ENCODE assay signal across 9 mouse cellular contexts in the genomic region with DNA sequence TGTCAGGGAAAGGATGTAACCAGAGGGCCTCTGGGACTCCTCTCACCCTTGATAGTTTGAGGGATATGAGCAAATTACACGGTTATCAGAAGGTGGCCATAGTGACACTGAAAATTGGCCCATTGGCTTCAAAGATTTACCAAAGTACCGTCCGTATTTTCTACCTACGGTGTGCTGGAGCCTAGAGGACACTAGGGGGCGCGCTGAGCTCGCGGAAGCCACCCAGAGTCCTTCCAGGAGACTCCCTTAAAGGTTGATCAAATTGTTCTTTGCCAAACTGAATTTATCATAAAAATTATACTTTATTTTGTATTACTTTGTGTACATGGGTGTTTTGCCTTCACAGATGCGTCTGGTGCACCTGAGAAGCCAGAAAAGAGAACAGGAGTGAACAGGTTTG. TPM values are rescaled to one million over a fixed set of nuclear protein-coding genes. Genes with fewer than 3 reads are reported as not detected.
A peak's percentile ranks its signal among the peaks of the same experiment; 100 is the strongest.
DNase-seq lines count a peak whose midpoint lies in the region; ATAC-seq and TF ChIP-seq lines count a peak whose summit lies in the region.
"Had no signal": no experiment of that assay in that cellular context is flagged by ENCODE, and none has a peak within 500 bp of the region (broad histone marks: within the 10 kb centered on the region; RNA-seq: fewer than 3 reads in every experiment).

No protein-coding gene starts in this region.

- H3K27ac ChIP-seq in heart, postnatal 0 days (ENCODE audit: low read depth): no peak overlapping the region
- H3K27ac ChIP-seq in hindbrain, embryonic 16.5 days (ENCODE audit: low read depth, low read length): no peak overlapping the region
- H3K27ac ChIP-seq: embryonic facial prominence, embryonic 13.5 days had no signal

- WGBS in heart, postnatal 0 days: 1% methylated on average over 9 of the region's 9 CpGs
- under 1% methylated on average over 9 of the region's 9 CpGs for WGBS in hindbrain, embryonic 16.5 days

- DNase-seq in heart, postnatal 0 days (ENCODE audit: low spot score): peak; percentile 55
- no peak for DNase-seq in heart, adult 11 months
- peak; percentile 86 for DNase-seq in NIH3T3 (ENCODE audit: low read depth)
- DNase-seq in left cerebral cortex, postnatal 10 days (ENCODE audit: extremely low spot score in 1 of 2, low spot score in 2 of 2): peak; percentile 42 to 49
- DNase-seq in thymus, postnatal 0 days (ENCODE audit: low spot score): peak; percentile 61

- no peaks in the 10 kb centered on the region for H3K36me3 ChIP-seq in heart, postnatal 0 days (replicated peaks; ENCODE audit: control insufficient read depth, insufficient read depth, low read length)
- H3K36me3 ChIP-seq in hindbrain, embryonic 16.5 days (ENCODE audit: control insufficient read depth, insufficient read depth, low read length): no peaks in the 10 kb centered on the region
- H3K36me3 ChIP-seq: embryonic facial prominence, embryonic 13.5 days had no signal

- no peak overlapping the region for H3K9ac ChIP-seq in heart, postnatal 0 days (replicated peaks; ENCODE audit: low read depth, low read length)
- H3K9ac ChIP-seq in hindbrain, embryonic 16.5 days (ENCODE audit: low read depth, low read length): no peak overlapping the region
- H3K9ac ChIP-seq: embryonic facial prominence, embryonic 13.5 days had no signal

- no peaks in the 10 kb centered on the region for H3K27me3 ChIP-seq in heart, postnatal 0 days (ENCODE audit: control insufficient read depth, insufficient read depth, low read length)
- no peaks in the 10 kb centered on the region for H3K27me3 ChIP-seq in hindbrain, embryonic 16.5 days (replicated peaks; ENCODE audit: control insufficient read depth, insufficient read depth, low read length)
- H3K27me3 ChIP-seq: embryonic facial prominence, embryonic 13.5 days had no signal

- H3K4me2 ChIP-seq in heart, postnatal 0 days (ENCODE audit: low read depth, low read length): no peak overlapping the region
- 0 out of 2 replicates have a peak overlapping the region, but pooled peaks have one; percentile 10 for H3K4me2 ChIP-seq in hindbrain, embryonic 16.5 days (ENCODE audit: low read length)
- H3K4me2 ChIP-seq: embryonic facial prominence, embryonic 13.5 days had no signal

- TF ChIP-seq CTCF in heart, postnatal 0 days (IDR thresholded peaks at IDR 0.05; ENCODE audit: low read depth): peak; percentile 86

- no peak overlapping the region for H3K4me3 ChIP-seq in heart, postnatal 0 days (ENCODE audit: low read depth, low read length)
- no peak overlapping the region for H3K4me3 ChIP-seq in hindbrain, embryonic 16.5 days (ENCODE audit: low read length)
- H3K4me3 ChIP-seq: embryonic facial prominence, embryonic 13.5 days had no signal

- TF ChIP-seq EP300 in heart, postnatal 0 days (IDR thresholded peaks at IDR 0.05; ENCODE audit: low read depth): no peak

- no peaks in the 10 kb centered on the region for H3K9me3 ChIP-seq in heart, postnatal 0 days (replicated peaks; ENCODE audit: control insufficient read depth, low read length)
- H3K9me3 ChIP-seq in hindbrain, embryonic 16.5 days (ENCODE audit: control insufficient read depth, low read length): no peaks in the 10 kb centered on the region
- H3K9me3 ChIP-seq: embryonic facial prominence, embryonic 13.5 days had no signal

- peak; percentile 66 for ATAC-seq in heart, postnatal 0 days (ENCODE audit: insufficient read depth, low read depth)
- peak; percentile 77 for ATAC-seq in common myeloid progenitor, adult 5-6 weeks (replicated peaks; ENCODE audit: low read depth, poor library complexity, severe bottlenecking)
- ATAC-seq in hindbrain, embryonic 16.5 days: 0 out of 2 replicates have a peak, but pooled peaks have one; percentile 56
- peak; percentile 85; the same call in 1 of the 2 replicates for ATAC-seq in neutrophil, adult 5-6 weeks (ENCODE audit: extremely low read depth, insufficient number of reproducible peaks, low FRiP score, poor library complexity, severe bottlenecking)

- H3K4me1 ChIP-seq in heart, postnatal 0 days (ENCODE audit: control insufficient read depth, insufficient read depth): no peaks in the 10 kb centered on the region
- no peaks in the 10 kb centered on the region for H3K4me1 ChIP-seq in hindbrain, embryonic 16.5 days (ENCODE audit: control insufficient read depth, insufficient read depth, low read depth, low read length)
- H3K4me1 ChIP-seq: embryonic facial prominence, embryonic 13.5 days had no signal

- intact Hi-C loops in left cerebral cortex, postnatal 10 days (cut with DNase I): no loop called here

RNA-seq across cellular contexts. Expression of gene H2-Q10, which starts 14.2 kb away (rescaled TPM):
- total RNA-seq in heart, postnatal 0 days (2014; rRNA removed; ENCODE audit: low replicate concordance): not detected in 2 replicates
- 0.10 and 0.11 TPM in 2 replicates for polyA plus RNA-seq in heart, postnatal 0 days (2015; fragmentation: Nextera tagmentation; extraction: Ambion mirVana)
- total RNA-seq in common myeloid progenitor, adult 5-6 weeks (2017): 0.37 TPM in 1 of 2 replicates, not detected in the other
- 0.11 and 0.21 TPM in 2 replicates for polyA plus RNA-seq in hindbrain, embryonic 16.5 days (2015; fragmentation: Nextera tagmentation; extraction: Ambion mirVana)
- total RNA-seq in left cerebral cortex, postnatal 10 days (2021): not detected
- total RNA-seq in neutrophil, adult 5-6 weeks (2017): 384 and 428 TPM in 2 replicates
- polyA plus RNA-seq in thymus, postnatal 0 days (2015; fragmentation: Nextera tagmentation; extraction: Ambion mirVana): 3.3 and 3.8 TPM in 2 replicates

RNA-seq across cellular contexts. Expression of gene Pou5f1, which starts 21.8 kb away (rescaled TPM):
- not detected in 2 replicates for total RNA-seq in heart, postnatal 0 days (2014; rRNA removed; ENCODE audit: low replicate concordance)
- polyA plus RNA-seq in heart, postnatal 0 days (2015; fragmentation: Nextera tagmentation; extraction: Ambion mirVana): not detected in 2 replicates
- total RNA-seq in common myeloid progenitor, adult 5-6 weeks (2017): not detected in 2 replicates
- not detected in 2 replicates for polyA plus RNA-seq in hindbrain, embryonic 16.5 days (2015; fragmentation: Nextera tagmentation; extraction: Ambion mirVana)
- not detected for total RNA-seq in left cerebral cortex, postnatal 10 days (2021)
- total RNA-seq in neutrophil, adult 5-6 weeks (2017): 0.49 TPM in 1 of 2 replicates, not detected in the other
- polyA plus RNA-seq in thymus, postnatal 0 days (2015; fragmentation: Nextera tagmentation; extraction: Ambion mirVana): 0.44 and 0.62 TPM in 2 replicates
- polyA plus RNA-seq: embryonic facial prominence, embryonic 13.5 days had no signal

RNA-seq across cellular contexts. Expression of gene Tcf19, which starts 32.6 kb away (rescaled TPM):
- 58.8 and 68.0 TPM in 2 replicates for total RNA-seq in heart, postnatal 0 days (2014; rRNA removed; ENCODE audit: low replicate concordance)
- 21.3 and 23.3 TPM in 2 replicates for polyA plus RNA-seq in heart, postnatal 0 days (2015; fragmentation: Nextera tagmentation; extraction: Ambion mirVana)
- 10.5 and 10.9 TPM in 2 replicates for total RNA-seq in common myeloid progenitor, adult 5-6 weeks (2017)
- 16.4 and 21.2 TPM in 2 replicates for polyA plus RNA-seq in hindbrain, embryonic 16.5 days (2015; fragmentation: Nextera tagmentation; extraction: Ambion mirVana)
- total RNA-seq in left cerebral cortex, postnatal 10 days (2021): 1 to 10 TPM; 5.7 to 8.5 TPM
- 1.4 and 2.5 TPM in 2 replicates for total RNA-seq in neutrophil, adult 5-6 weeks (2017)
- polyA plus RNA-seq in thymus, postnatal 0 days (2015; fragmentation: Nextera tagmentation; extraction: Ambion mirVana): 75.9 and 80.4 TPM in 2 replicates

RNA-seq across cellular contexts. Expression of gene Cchcr1, which starts 32.8 kb away (rescaled TPM):
- 4.8 and 30.8 TPM in 2 replicates for total RNA-seq in heart, postnatal 0 days (2014; rRNA removed; ENCODE audit: low replicate concordance)
- polyA plus RNA-seq in heart, postnatal 0 days (2015; fragmentation: Nextera tagmentation; extraction: Ambion mirVana): 4.5 and 4.8 TPM in 2 replicates
- total RNA-seq in common myeloid progenitor, adult 5-6 weeks (2017): 9.5 and 11.2 TPM in 2 replicates
- polyA plus RNA-seq in hindbrain, embryonic 16.5 days (2015; fragmentation: Nextera tagmentation; extraction: Ambion mirVana): 5.8 and 6.3 TPM in 2 replicates
- total RNA-seq in left cerebral cortex, postnatal 10 days (2021): 1 to 10 TPM; 6.4 to 7.4 TPM
- total RNA-seq in neutrophil, adult 5-6 weeks (2017): 3.1 TPM in 2 replicates
- 8.7 and 9.8 TPM in 2 replicates for polyA plus RNA-seq in thymus, postnatal 0 days (2015; fragmentation: Nextera tagmentation; extraction: Ambion mirVana)

RNA-seq across cellular contexts. Expression of gene H2-Q7, which starts 45.1 kb away (rescaled TPM):
- total RNA-seq in heart, postnatal 0 days (2014; rRNA removed; ENCODE audit: low replicate concordance): not detected in 2 replicates
- 1.1 TPM in 2 replicates for polyA plus RNA-seq in heart, postnatal 0 days (2015; fragmentation: Nextera tagmentation; extraction: Ambion mirVana)
- total RNA-seq in common myeloid progenitor, adult 5-6 weeks (2017): 68.1 and 79.8 TPM in 2 replicates
- 4.3 and 4.8 TPM in 2 replicates for polyA plus RNA-seq in hindbrain, embryonic 16.5 days (2015; fragmentation: Nextera tagmentation; extraction: Ambion mirVana)
- total RNA-seq in left cerebral cortex, postnatal 10 days (2021): under 1 TPM in 1 of 2 experiments, not detected in 1; 0.55 TPM
- 160 and 166 TPM in 2 replicates for total RNA-seq in neutrophil, adult 5-6 weeks (2017)
- 37.3 and 38.8 TPM in 2 replicates for polyA plus RNA-seq in thymus, postnatal 0 days (2015; fragmentation: Nextera tagmentation; extraction: Ambion mirVana)

Comparison
In these comparisons a context has a peak if more than half of its experiments do, and no peak if none do; other contexts are left out.
1. RNA of gene H2-Q10, which starts 14.2 kb away (total RNA-seq): 384 to 428 TPM in neutrophil, adult 5-6 weeks; 0.37 TPM in common myeloid progenitor, adult 5-6 weeks, not detected in left cerebral cortex, postnatal 10 days and not detected in heart, postnatal 0 days; every median in the first group is over 100 times any median in the second.
2. Peak in every context shown above with its lines, with median percentiles within 50 percentile points of each other: ATAC-seq.